Mouse (Mus musculus): ENCODE data around the gene Txnrd2. TPM values are rescaled to one million over a fixed set of nuclear protein-coding genes. Genes with fewer than 3 reads are reported as not detected.

Gene Txnrd2
- polyA plus RNA-seq, 1 experiment from 2014 or later: 35.1 TPM

- no peaks in the 10 kb centered on the region; the same call in 1 of the 2 replicates for H3K27me3 ChIP-seq (ENCODE audit: poor library complexity, severe bottlenecking)
- no peaks in the 10 kb centered on the region for H3K9me3 ChIP-seq
- no peak overlapping the region for H3K4me3 ChIP-seq
- H3K36me3 ChIP-seq (replicated peaks): peaks cover 26% of the 10 kb centered on the region
- peaks cover 20% of the 10 kb centered on the region for H3K4me1 ChIP-seq
- DNase-seq (ENCODE audit: extremely low spot score, low spot score): no peak
- no peak overlapping the region for H3K27ac ChIP-seq
- 81% methylated on average over 9 of the region's 9 CpGs for WGBS
Measured at GRCm38 (mm10) chr16:18451486-18452181, 25.4 kb downstream of the Txnrd2 start.

GRCm38 (mm10) chr16:18452361-18452862, 26.2 kb downstream of the Txnrd2 start:
- Histone ChIP-seq H3K27me3 (ENCODE audit: poor library complexity, severe bottlenecking) (no peaks in the 10 kb centered on the region; the same call in 1 of the 2 replicates), H3K27ac (no peak overlapping the region), H3K36me3 (replicated peaks) (peaks cover 33% of the 10 kb centered on the region), H3K9me3 (no peaks in the 10 kb centered on the region), H3K4me1 (peaks cover 20% of the 10 kb centered on the region), H3K4me3 (no peak overlapping the region)
- DNase-seq (ENCODE audit: extremely low spot score, low spot score): no peak
- 89% methylated on average over 8 of the region's 8 CpGs for WGBS

DNA sequence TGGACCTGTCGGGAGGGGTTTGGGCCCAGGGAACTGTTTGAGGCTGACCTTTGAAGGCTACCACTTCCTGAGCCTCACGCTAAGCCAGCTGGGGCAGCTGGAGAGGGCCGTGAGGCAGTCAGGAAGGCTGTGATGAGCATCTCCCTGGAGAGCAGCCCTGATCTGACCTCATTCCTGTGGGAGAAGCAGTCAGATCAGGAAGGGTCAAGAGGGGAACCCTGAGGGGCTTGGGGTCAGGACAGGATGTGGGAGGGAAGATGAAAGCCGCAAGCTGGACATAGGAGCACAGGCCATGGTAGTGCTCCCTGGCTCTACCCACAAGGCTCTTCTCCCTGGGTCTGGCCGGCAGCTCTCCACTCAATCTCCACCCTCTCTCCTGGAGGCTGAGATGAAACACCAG, 27.7 kb downstream of the Txnrd2 start:
- H3K9me3 ChIP-seq: no peaks in the 10 kb centered on the region
- H3K27ac ChIP-seq: peak overlapping the region; percentile 41; the same call in 1 of the 2 replicates
- H3K27me3 ChIP-seq (ENCODE audit: poor library complexity, severe bottlenecking): peaks cover 10% of the 10 kb centered on the region
- H3K36me3 ChIP-seq (replicated peaks): peaks cover 39% of the 10 kb centered on the region
- peaks cover 29% of the 10 kb centered on the region for H3K4me1 ChIP-seq
- WGBS: 51% methylated on average over 5 of the region's 5 CpGs
- no peak for DNase-seq (ENCODE audit: extremely low spot score, low spot score)
- no peak overlapping the region for H3K4me3 ChIP-seq

GRCm38 (mm10) chr16:18455407-18455806, 29.2 kb downstream of the Txnrd2 start:
- Histone ChIP-seq H3K4me3 (no peak overlapping the region), H3K9me3 (no peaks in the 10 kb centered on the region), H3K4me1 (peaks cover 44% of the 10 kb centered on the region), H3K27ac (no peak overlapping the region), H3K36me3 (replicated peaks) (peaks cover 26% of the 10 kb centered on the region), H3K27me3 (ENCODE audit: poor library complexity, severe bottlenecking) (peaks cover 15% of the 10 kb centered on the region)
- 92% methylated on average over 6 of the region's 6 CpGs for WGBS
- no peak for DNase-seq (ENCODE audit: extremely low spot score, low spot score)

DNA sequence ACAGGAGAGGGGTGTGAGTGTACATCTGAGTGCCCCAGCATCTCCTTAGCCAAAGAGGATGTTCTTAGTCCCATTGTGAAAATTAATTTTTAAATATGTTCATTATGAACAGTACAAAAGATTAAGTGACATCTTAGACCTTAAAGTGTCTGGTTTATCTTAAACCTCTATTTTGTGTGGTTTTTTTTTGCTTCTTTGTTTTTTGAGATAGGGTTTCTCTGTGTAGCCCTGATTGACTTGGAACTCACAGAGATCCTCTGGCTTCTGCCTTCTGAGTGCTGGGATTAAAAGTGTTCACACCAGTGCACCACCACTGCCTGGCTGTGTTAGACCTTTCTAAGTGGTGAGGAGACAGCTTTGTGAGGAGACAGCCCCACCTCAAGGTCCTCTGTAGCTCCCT, 32.5 kb downstream of the Txnrd2 start:
- H3K27ac ChIP-seq: no peak overlapping the region
- H3K4me1 ChIP-seq: peaks cover 54% of the 10 kb centered on the region
- no peak for DNase-seq (ENCODE audit: extremely low spot score, low spot score)

GRCm38 (mm10) chr16:18459335-18459954, 33.3 kb downstream of the Txnrd2 start:
- peaks cover 37% of the 10 kb centered on the region for H3K27me3 ChIP-seq (ENCODE audit: poor library complexity, severe bottlenecking)
- 8% methylated on average over 12 of the region's 12 CpGs for WGBS
- peaks cover 48% of the 10 kb centered on the region for H3K4me1 ChIP-seq
- DNase-seq (ENCODE audit: extremely low spot score, low spot score): no peak
- H3K4me3 ChIP-seq: peak overlapping the region; percentile 29
- peaks cover 21% of the 10 kb centered on the region for H3K36me3 ChIP-seq (replicated peaks)
- peak overlapping the region; percentile 73 for H3K27ac ChIP-seq
- H3K9me3 ChIP-seq: no peaks in the 10 kb centered on the region

More for the DNA sequence above, 32.5 kb downstream of the Txnrd2 start:
- peaks cover 21% of the 10 kb centered on the region for H3K36me3 ChIP-seq (replicated peaks)
- H3K4me3 ChIP-seq: no peak overlapping the region
- peaks cover 32% of the 10 kb centered on the region for H3K27me3 ChIP-seq (ENCODE audit: poor library complexity, severe bottlenecking)
- H3K9me3 ChIP-seq: no peaks in the 10 kb centered on the region

DNA sequence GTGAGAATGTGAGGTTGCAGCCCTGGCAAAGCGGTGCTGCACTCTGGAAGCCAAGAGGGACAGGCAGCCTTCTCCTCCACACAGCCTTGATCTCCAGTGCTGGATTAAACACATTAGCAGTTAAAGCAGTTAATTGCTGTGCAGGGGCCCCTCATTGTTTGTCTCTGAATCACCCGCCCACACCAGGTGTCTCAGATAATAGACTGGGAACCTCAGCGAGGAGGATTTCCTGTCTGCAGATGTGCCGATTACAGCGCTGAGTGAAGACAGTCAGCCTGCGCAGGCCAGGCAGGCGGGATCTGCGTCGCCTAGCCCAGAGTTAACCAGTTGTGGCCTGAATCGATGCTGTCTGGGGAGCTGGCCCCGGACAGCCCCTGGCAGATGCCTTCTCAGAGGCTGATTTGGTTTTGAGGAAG, 33.8 kb downstream of the Txnrd2 start:
- no peaks in the 10 kb centered on the region for H3K9me3 ChIP-seq
- 3% methylated on average over 11 of the region's 11 CpGs for WGBS
- peak overlapping the region; percentile 29 for H3K4me3 ChIP-seq
- H3K27ac ChIP-seq: peak overlapping the region; percentile 73
- peaks cover 48% of the 10 kb centered on the region for H3K4me1 ChIP-seq
- peak; percentile 48 for DNase-seq (ENCODE audit: extremely low spot score, low spot score)
- peaks cover 21% of the 10 kb centered on the region for H3K36me3 ChIP-seq (replicated peaks)
- H3K27me3 ChIP-seq (ENCODE audit: poor library complexity, severe bottlenecking): peaks cover 41% of the 10 kb centered on the region

- WGBS: 90% methylated on average over 3 of the region's 3 CpGs
- Histone ChIP-seq H3K4me3 (no peak overlapping the region), H3K4me1 (peaks cover 48% of the 10 kb centered on the region), H3K36me3 (replicated peaks) (peaks cover 20% of the 10 kb centered on the region), H3K27me3 (ENCODE audit: poor library complexity, severe bottlenecking) (peaks cover 41% of the 10 kb centered on the region), H3K9me3 (no peaks in the 10 kb centered on the region), H3K27ac (no peak overlapping the region)
- no peak for DNase-seq (ENCODE audit: extremely low spot score, low spot score)
Measured at GRCm38 (mm10) chr16:18460826-18461225, 34.6 kb downstream of the Txnrd2 start.

DNA sequence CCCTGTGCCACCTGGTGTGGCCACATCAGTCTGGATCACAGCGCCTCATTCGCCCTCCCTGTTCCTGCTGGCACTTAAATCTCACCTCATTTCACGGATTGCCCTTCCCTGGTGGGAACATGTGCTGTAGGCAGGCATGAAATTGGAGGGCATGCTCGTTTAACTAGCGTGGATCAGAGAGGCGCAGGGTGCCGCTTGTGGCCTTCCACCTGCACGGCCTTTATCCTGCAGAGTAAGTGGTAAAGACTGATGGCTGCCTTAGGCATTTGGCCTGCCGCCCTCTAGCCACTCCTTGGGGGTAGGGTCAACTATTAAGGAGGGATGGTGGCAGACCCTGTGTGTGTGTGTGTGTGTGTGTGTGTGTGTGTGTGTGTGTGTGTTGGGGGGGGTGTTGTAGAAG, 35.8 kb downstream of the Txnrd2 start:
- H3K36me3 ChIP-seq (replicated peaks): peaks cover 9% of the 10 kb centered on the region
- H3K4me3 ChIP-seq: no peak overlapping the region
- H3K27me3 ChIP-seq (ENCODE audit: poor library complexity, severe bottlenecking): peaks cover 41% of the 10 kb centered on the region
- WGBS: 61% methylated on average over 9 of the region's 9 CpGs
- no peak for DNase-seq (ENCODE audit: extremely low spot score, low spot score)
- H3K27ac ChIP-seq: 0 out of 2 replicates have a peak overlapping the region, but pooled peaks have one; percentile 9
- no peaks in the 10 kb centered on the region for H3K9me3 ChIP-seq
- peaks cover 48% of the 10 kb centered on the region for H3K4me1 ChIP-seq

GRCm38 (mm10) chr16:18462598-18462997, 36.4 kb downstream of the Txnrd2 start:
- 59% methylated on average over 8 of the region's 8 CpGs for WGBS
- Histone ChIP-seq H3K27ac (no peak overlapping the region), H3K27me3 (ENCODE audit: poor library complexity, severe bottlenecking) (peaks cover 39% of the 10 kb centered on the region), H3K4me1 (peaks cover 48% of the 10 kb centered on the region), H3K9me3 (no peaks in the 10 kb centered on the region), H3K36me3 (replicated peaks) (peaks cover 4% of the 10 kb centered on the region), H3K4me3 (no peak overlapping the region)
- no peak for DNase-seq (ENCODE audit: extremely low spot score, low spot score)

GRCm38 (mm10) chr16:18464271-18464670, 38.1 kb downstream of the Txnrd2 start:
- H3K9me3 ChIP-seq: no peaks in the 10 kb centered on the region
- H3K27ac ChIP-seq: no peak overlapping the region
- WGBS: 77% methylated on average over 3 of the region's 3 CpGs

DNA sequence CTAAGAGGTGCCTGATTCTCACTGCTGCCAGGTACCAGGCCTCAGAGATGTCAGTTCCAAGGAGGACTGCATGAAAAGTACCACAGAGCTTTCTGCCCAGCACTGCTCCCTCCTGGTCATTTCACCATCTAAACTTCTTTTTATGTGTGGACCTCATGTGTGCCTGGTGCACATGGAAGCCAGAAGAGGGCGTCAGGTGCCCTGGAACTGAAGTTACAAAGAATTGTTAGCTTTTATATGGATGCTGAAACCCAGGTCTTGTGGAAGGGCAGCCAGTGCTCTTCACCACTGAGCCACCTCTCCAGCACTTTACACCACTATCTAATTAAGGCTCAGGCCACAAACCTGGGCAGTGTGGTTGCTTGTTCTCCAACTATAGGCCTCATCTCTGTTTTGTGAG, 44.6 kb downstream of the Txnrd2 start:
- no peaks in the 10 kb centered on the region for H3K9me3 ChIP-seq
- H3K4me3 ChIP-seq: no peak overlapping the region
- 44% methylated on average over 1 of the region's 1 CpGs for WGBS
- H3K36me3 ChIP-seq (replicated peaks): peaks cover 58% of the 10 kb centered on the region
- H3K27me3 ChIP-seq (ENCODE audit: poor library complexity, severe bottlenecking): no peaks in the 10 kb centered on the region
- no peak for DNase-seq (ENCODE audit: extremely low spot score, low spot score)
- H3K4me1 ChIP-seq: peaks cover 16% of the 10 kb centered on the region
- H3K27ac ChIP-seq: no peak overlapping the region

More at GRCm38 (mm10) chr16:18464271-18464670, 38.1 kb downstream of the Txnrd2 start:
- DNase-seq (ENCODE audit: extremely low spot score, low spot score): no peak
- Histone ChIP-seq H3K36me3 (replicated peaks) (peaks cover 6% of the 10 kb centered on the region), H3K27me3 (ENCODE audit: poor library complexity, severe bottlenecking) (peaks cover 30% of the 10 kb centered on the region), H3K4me3 (no peak overlapping the region), H3K4me1 (peaks cover 36% of the 10 kb centered on the region)

DNA sequence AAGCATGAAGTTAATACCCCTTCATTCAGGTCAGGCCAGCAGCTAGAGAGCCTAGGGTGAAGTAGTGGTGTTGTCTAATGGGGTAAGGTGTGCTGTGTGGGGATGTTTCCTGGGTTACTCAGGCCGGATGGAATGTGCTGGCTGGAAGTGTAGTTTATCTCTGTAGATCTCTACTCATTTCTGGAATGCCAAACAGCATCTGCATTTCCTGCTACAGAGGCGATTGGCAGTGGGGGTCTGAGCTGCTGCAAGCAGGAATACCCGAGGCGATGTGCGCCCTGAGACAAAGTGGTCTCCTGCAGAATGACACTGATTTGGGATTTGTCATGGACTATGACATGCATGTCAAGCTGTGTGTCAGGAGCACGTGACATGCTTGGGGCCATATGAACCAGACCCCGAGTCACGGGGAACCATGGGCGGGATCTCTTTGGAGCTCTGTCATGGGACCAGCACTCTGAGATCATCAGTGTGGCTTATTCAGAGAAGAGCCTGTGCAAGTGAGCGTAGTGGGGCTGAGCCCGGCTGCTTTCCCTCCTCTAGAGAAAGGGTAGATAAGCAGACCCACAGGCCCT, 45.3 kb downstream of the Txnrd2 start:
- H3K4me3 ChIP-seq: no peak overlapping the region
- H3K9me3 ChIP-seq: no peaks in the 10 kb centered on the region
- DNase-seq (ENCODE audit: extremely low spot score, low spot score): no peak
- WGBS: 87% methylated on average over 11 of the region's 11 CpGs
- H3K36me3 ChIP-seq (replicated peaks): peaks cover 60% of the 10 kb centered on the region
- peaks cover 16% of the 10 kb centered on the region for H3K4me1 ChIP-seq
- H3K27me3 ChIP-seq (ENCODE audit: poor library complexity, severe bottlenecking): no peaks in the 10 kb centered on the region
- no peak overlapping the region for H3K27ac ChIP-seq
